Mouse (Mus musculus) spleen, adult 2 months (tissue): ENCODE measurements at regions not wholly inside any gene's neighbourhood (a gene's known extent, or its start where the extent isn't known, plus 50 kb on each side); places are given as distances from the start of the nearest gene placed in this dataset.

Experiments
- CTCF ChIP-seq: fragments of 200-500 bp; IDR thresholded peaks from 2 replicates; pipeline ENCODE4 v1.5.1; 2011; ENCODE audit warnings: mild to moderate bottlenecking, inconsistent platforms; ENCODE audit not compliant: insufficient read depth, insufficient read length, insufficient replicate concordance; ENCODE audit errors: extremely low read depth
- POLR2A ChIP-seq: fragments of 200-500 bp; IDR thresholded peaks from 2 replicates; pipeline ENCODE4 v1.6.1; 2011; ENCODE audit warnings: low read depth, low read length, inconsistent platforms

GRCm38 (mm10) chr9:13914131-13914530 lies 86.6 kb downstream of the Fam76b start:
- TF ChIP-seq CTCF: no peak
- TF ChIP-seq POLR2A: no peak
